Mouse (Mus musculus): Measurements from ENCODE around the gene Ascl2.

Ascl2 gene

DNA sequence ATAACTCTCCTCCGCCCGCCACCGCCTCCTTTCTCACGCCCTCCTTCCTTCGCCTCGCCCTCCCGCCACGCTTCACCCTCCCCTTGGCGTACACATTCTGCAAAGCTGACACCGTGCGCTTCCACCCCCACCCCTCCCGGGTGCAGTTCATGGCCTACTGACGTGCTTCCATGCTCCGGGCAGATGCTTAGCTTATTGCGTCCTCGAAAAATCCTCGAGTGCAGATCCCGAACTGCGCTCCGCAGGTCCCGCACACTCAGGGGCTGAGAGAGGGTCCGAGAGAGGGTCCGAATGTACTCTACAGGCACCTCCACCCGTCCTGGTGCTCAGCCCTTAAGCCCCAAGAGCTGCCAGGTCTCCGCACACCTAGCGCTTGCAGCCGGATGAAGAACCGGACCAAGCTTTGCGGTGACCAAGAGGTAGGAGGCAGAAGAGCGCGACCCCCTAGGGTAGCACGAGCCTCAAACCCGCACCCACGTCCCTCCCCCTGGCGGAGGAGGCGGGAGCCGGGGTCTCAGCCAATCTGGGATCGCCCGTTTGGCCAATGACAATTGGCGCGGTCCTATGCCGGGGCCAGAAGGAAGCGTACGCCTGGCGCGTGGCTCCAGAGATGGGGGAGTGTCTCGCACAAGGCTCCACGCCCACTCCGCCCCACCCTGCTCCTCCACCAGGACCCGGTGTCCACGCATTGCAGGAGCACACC is at the start of gene Ascl2:
TSS of gene Ascl2 (minus strand) at position 456 of the 703 bp plus-strand sequence.
- ChIA-PET POLR2A (interaction anchor here (0.9 to 5.7 kb wide), 15 partner anchors 11 to 328 kb away, joined by 3 to 29 read pairs (median 4); partner anchors contain the start of genes Cd81 (in 1 of the 4) and Tssc4 (in 1 of the 4)), CTCF (interaction anchor here in 2 of 4 experiments (0.7 to 2.6 kb wide), 10 partner anchors 13 to 185 kb away, joined by 3 to 12 read pairs (median 3); no protein-coding TSS in a partner anchor)

DNA sequence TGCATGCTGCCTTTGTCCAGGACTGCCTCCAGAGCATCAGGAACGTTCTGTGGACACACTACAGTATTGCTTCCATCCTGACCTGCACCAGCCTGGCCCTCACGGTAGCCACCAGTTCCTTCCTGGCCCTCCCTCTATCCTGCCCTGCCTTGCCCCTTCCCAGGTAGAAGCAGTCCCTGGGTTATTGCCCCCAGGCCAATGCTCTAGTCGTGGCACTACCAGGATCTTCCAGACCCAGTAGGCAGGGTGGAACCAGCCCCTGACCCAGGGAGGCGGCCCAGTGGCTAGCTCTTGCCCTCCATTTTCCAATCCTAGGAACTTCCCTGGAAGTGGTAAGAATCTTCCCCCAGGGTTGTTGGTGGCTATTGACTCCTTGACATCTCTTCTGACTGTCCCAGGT is 48.1 kb upstream of the Ascl2 start:
- POLR2A ChIA-PET, result interaction anchor here in 3 of 4 experiments (0.5 to 14.6 kb wide), 9 partner anchors 8 to 1889 kb away, joined by 3 to 599 read pairs (median 20); partner anchors contain the start of genes Cd81 (in 3 of the 3) and Tssc4 (in 2 of the 3)
- CTCF ChIA-PET, result interaction anchor here in 1 of 4 experiments (1.1 kb wide), 1 partner anchor 9 kb away, joined by 5 read pairs; no protein-coding TSS in a partner anchor

DNA sequence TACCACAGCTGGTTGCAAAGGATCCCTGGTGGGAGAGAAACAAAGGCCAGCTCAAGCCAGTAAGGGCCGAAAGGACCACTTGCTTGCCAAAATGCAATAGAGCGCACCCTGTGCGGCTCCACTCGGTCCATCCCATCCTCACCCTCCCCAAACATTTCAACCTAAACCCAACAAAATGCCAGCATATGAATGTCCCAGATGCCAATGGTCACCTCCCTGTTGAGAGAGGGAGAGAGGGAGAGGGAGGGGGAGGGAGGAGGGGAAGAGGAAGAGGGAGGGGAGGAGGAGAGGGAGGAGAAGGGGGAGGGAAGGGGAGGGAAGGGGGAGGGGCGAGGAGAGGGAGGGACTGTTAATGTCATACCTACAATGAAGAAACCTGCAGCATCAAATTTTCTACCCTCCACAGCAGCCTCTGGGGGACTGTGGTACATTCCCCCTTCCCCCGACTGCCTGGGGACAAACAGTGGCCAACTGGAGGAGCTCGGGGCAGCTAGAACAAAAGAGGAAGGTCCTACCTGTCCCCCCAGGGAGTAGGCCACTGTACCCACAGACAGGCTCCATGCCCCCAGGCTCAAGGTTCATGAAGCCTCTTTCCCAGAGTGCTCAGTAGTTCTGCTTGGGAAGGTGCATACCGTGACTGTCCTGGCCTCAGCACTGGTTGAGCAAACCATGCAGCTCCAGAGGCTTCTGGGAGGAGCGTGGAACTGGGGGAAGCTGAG is 47.5 kb upstream of the Ascl2 start:
- POLR2A ChIA-PET, result interaction anchor here (0.5 to 14.6 kb wide), 20 partner anchors 9 to 1889 kb away, joined by 3 to 599 read pairs (median 4); partner anchors contain the start of genes Cd81 (in 3 of the 4) and Tssc4 (in 2 of the 4)
- CTCF ChIA-PET, result interaction anchor here in 2 of 4 experiments (0.6 to 1.1 kb wide), 5 partner anchors 8 to 105 kb away, joined by 3 to 5 read pairs (median 3); partner anchors contain the start of gene Ascl2 (in 1 of the 2)

DNA sequence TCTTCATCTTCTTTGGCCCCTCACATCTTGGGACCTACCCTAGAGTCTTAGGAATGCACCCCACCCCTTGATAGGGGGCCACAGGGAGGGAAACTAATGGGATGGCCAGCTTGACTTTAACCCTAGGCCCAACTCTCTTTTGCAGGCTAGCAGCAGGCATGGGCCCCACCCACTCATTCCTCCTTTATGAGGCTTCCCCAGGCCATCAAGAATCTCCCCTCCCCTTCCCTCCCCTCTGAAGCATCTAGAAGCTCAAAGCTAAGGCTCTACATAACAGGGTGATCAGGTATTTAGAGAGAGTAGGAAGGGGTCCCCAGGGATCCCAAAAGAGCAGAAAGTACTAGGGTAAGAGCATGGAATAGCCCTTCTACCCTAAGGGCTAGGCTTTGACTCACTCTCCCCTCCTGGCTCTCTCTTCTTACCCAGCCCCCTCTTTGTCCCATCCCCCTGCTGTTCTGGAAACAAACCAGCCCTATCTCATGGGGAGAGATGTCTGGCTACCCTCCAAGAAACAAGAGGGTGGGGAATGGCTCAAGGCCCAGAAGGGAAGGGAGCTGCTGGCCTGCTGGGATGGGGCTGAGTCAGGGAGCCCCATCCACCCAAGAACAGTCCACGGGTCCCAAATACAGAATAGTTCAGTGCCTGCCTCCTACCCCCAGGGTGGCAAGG is 46.8 kb upstream of the Ascl2 start:
- CTCF ChIA-PET, result interaction anchor here in 2 of 4 experiments (0.6 to 1.0 kb wide), 4 partner anchors 8 to 104 kb away, joined by 3 to 5 read pairs (median 3); partner anchors contain the start of gene Ascl2 (in 1 of the 2)
- POLR2A ChIA-PET, result interaction anchor here (0.6 to 14.6 kb wide), 18 partner anchors 8 to 629 kb away, joined by 3 to 599 read pairs (median 4); partner anchors contain the start of genes Cd81 (in 3 of the 4) and Tssc4 (in 2 of the 4)

DNA sequence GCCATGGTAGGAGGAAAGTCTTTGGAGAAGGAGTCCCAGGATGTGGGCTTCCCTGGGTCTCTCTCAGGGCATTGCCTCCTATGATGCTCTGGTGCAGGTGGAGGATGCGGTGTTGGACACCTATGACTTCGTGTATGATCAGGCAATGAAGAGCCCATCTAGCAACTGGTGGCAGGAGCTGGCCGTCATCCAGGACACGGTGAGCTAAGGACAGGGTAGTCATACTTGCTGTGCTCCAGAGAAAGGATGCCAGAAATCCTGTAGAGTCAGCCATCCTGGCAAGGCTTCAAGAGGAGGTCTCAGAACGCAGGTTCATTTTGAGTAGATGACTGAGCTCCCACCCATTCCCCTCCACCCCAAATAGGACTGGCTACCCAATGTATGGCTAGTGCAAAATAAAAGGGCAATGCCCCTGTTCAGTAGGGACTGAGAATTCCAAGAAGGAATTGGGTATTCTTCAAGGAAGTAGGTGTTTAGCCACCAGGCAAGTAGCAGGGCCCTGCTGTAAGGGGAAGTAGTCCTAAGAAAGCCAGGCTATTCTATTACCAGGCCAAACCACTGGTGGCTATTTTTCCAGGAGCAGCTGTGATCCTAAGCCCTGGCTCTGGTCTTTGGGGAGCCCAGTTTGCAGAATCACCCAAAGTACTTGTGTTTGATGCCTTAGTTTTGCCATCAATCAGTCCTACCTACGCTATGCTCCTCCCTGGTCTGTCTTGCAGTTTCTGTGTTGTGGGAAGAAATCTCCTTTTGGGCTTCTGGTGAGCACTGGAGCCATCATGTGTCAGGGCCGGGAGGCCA is 46.0 kb upstream of the Ascl2 start:
- POLR2A ChIA-PET, result interaction anchor here in 3 of 4 experiments (0.6 to 14.6 kb wide), 11 partner anchors 7 to 445 kb away, joined by 3 to 599 read pairs (median 17); partner anchors contain the start of genes Cd81 (in 3 of the 3) and Tssc4 (in 3 of the 3)

DNA sequence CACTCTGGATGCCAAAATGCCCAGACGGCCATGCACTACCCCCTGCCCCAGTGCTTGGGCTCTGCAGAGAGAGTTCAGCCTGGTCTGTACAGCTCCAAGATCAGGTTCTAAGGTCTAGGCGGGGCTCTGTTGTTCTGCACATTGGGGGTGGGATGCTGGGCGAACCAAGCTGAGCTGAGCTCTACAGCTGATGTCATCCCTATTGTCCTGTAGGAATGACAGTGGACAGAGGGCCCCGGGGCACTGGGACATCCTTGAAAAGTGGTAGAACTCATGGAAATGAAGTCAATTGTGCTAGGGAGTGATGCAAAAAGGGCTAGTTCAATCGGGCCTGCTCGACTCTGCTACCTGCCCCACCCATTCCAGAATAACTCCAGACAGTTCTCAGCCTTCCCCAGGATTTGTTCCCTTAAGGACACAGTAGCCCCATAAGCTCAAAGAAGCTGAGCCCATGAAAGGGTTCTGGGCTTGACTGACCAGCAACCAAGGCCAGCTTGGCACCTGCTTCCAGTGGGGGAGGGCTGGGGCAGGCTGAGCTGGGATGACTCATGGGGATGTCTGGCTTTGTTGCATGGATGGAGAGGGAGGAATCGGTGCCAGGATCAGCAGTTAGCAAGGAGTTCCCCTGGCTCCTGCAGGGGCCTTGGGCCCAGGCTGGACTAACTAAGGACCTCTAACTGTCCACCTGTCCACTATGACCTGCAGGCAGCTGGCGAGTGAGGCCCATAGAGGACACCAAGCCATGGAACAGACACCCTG is 44.5 kb upstream of the Ascl2 start:
- POLR2A ChIA-PET, result interaction anchor here (0.6 to 14.6 kb wide), 20 partner anchors 8 to 1927 kb away, joined by 3 to 599 read pairs (median 4); partner anchors contain the start of genes Cd81 (in 3 of the 4), Tssc4 (in 3 of the 4) and Cars (in 1 of the 4)
- CTCF ChIA-PET, result interaction anchor here (0.6 to 2.1 kb wide), 11 partner anchors 11 to 137 kb away, joined by 3 to 7 read pairs (median 3); no protein-coding TSS in a partner anchor

More for the DNA sequence above, 46.0 kb upstream of the Ascl2 start:
- CTCF ChIA-PET, result interaction anchor here in 3 of 4 experiments (0.6 to 2.1 kb wide), 4 partner anchors 9 to 436 kb away, joined by 3 to 9 read pairs (median 5); no protein-coding TSS in a partner anchor

DNA sequence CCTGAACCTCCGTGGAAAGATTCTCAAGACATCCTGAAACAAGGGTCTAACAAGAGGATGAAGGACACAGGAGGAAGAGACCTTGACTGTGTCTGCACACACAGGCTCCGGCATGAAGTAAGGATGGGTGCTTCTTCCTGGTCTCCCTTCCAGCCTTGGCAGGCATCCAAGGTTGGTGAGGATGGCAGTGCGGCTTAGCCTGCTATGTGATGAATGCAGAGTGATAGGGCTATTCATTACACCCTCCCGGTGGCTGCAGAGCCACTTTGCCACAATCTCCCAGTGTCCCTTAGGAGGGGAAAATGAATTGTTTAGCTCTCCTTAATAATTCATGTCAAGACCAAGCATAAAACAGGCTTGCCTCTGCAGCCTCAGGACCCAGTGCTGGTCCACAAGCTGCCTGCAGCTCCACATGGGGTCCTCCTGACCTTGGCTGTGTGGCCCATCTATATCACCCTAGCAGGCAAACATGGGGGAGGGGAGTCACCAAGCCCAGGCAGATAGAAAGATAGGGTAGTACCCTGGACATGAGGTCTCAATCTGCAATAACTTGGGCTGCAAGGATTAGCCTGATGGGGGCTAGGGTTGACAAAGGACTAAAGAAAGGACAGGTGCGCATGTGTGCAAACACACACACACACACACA is 43.3 kb upstream of the Ascl2 start:
- POLR2A ChIA-PET, result interaction anchor here in 3 of 4 experiments (1.0 to 14.6 kb wide), 12 partner anchors 10 to 74 kb away, joined by 3 to 599 read pairs (median 6); partner anchors contain the start of genes Cd81 (in 3 of the 3) and Tssc4 (in 3 of the 3)
- CTCF ChIA-PET, result interaction anchor here in 2 of 4 experiments (1.0 to 2.1 kb wide), 5 partner anchors 10 to 139 kb away, joined by 3 to 6 read pairs (median 3); no protein-coding TSS in a partner anchor

DNA sequence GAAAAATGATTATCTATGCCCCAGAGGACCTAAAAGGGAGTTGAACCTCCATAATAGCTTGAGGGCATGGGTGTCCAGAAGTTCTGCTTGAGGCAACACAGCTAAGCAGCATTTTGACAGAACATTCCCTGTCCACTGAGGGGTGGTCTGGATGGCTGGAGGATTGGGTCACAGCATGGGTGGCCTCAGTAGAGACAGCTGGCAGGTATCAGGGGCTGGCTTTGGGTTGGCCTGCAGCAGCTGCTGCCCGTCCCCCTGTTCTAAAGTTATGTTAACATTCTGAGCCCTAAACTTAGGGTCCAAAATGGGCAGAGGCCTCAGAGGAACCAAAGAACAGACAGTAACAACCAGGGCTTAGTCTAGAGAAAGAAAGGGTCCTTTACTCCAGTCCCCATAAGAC is 42.2 kb upstream of the Ascl2 start:
- ChIA-PET CTCF (no interaction called here), POLR2A (interaction anchor here in 3 of 4 experiments (1.0 to 14.6 kb wide), 7 partner anchors 8 to 73 kb away, joined by 3 to 599 read pairs (median 5); partner anchors contain the start of genes Cd81 (in 2 of the 3) and Tssc4 (in 1 of the 3))

DNA sequence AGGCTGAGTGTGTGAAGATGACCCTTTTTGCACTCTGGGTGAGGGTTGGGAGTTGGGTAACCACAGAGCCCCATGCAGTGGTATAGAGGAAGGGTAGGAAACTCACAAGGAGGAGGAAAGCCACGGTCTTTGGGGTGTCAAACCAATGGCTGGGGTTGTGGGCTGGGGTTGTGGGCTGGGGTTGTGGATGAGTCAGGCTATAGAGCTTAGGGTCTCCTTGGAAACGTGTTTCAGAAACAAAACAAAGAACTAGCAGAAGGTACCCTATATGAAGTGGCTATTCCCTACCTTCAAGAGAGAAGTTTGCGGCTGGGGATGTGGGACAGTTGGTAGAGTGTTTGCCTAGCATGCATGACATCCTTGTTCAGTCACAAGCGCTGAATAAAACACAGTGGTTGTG is 40.9 kb upstream of the Ascl2 start:
- POLR2A ChIA-PET, result interaction anchor here in 2 of 4 experiments (0.5 to 14.6 kb wide), 7 partner anchors 13 to 76 kb away, joined by 4 to 599 read pairs (median 42); partner anchors contain the start of genes Cd81 (in 2 of the 2) and Tssc4 (in 2 of the 2)
- CTCF ChIA-PET, result interaction anchor here in 1 of 4 experiments (3.9 to 4.5 kb wide), 2 partner anchors 64 to 76 kb away, joined by 33 to 89 read pairs; no protein-coding TSS in a partner anchor

DNA sequence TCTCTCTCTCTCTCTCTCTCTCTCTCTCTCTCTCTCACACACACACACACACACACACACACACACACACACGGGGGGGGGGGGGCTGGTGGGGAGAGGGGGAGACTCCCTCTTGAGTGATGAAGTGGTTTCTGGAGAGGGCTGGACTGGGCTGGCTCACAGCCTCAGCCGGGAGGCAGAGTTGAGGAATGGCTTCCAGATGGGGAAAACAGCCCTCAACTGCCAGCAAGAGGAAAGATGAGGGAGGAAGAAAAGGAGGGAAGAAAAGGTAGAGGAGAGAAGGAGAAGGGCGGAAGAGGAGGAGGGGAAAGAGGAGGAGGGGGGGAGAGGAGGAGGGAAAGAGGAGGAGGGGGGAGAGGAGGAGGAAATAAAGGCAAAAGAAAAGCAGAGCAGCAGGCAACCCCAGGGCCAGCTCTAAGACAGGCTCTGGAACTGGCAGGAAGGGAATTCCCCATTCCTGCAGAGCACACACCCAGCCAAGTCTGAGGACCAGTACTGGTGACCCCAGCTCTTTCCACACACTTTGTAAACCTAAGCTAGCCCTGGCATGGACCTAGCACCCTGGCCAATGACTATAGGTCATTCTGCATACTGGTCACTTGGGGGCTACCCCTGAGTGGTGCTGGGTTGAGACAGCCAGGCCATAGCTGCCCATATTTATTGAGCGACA is 40.1 kb upstream of the Ascl2 start:
- CTCF ChIA-PET, result interaction anchor here (0.6 to 4.8 kb wide), 38 partner anchors 14 to 546 kb away, joined by 3 to 89 read pairs (median 5); partner anchors contain the start of genes Cd81 (in 2 of the 4), Kcnq1 (in 1 of the 4), Trpm5 (in 1 of the 4) and Tssc4 (in 1 of the 4)

DNA sequence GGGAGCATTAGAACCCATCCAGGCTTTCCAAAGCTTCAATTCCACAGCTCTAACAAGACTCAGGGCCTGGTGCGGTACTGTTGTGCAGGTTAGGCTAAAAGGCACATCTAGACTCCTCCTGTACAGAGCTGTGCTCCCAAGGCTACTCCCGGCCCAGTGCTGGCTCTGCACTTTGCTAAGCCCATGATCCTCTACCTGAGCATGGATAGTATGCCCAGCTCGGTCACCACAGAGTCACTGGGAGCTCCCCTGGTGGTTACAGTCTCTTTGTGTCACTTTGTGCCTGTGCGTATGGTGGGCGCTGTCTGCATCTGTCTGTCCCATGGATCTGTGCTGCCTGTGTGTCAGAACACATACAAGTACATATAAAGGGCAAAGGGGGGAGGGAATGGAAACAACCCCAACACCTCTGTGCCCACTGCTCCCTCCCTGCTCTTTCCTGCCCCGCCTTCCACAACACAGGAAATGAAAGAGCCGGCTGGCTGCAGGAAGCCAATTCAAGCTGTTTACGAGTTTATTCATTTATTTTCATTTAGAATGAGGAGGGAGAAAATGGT is 39.4 kb upstream of the Ascl2 start:
- POLR2A ChIA-PET, result interaction anchor here (0.5 to 14.6 kb wide), 86 partner anchors 8 to 821 kb away, joined by 3 to 599 read pairs (median 4); partner anchors contain the start of genes Cd81 (in 4 of the 4), Tssc4 (in 3 of the 4), Ascl2 (in 2 of the 4) and Cars (in 1 of the 4)
- CTCF ChIA-PET, result interaction anchor here (0.6 to 4.8 kb wide), 70 partner anchors 8 to 547 kb away, joined by 3 to 89 read pairs (median 4); partner anchors contain the start of genes Cd81 (in 2 of the 4), Trpm5 (in 2 of the 4), Ascl2 (in 1 of the 4) and Cdkn1c (in 1 of the 4)

More for the DNA sequence above, 40.1 kb upstream of the Ascl2 start:
- POLR2A ChIA-PET, result interaction anchor here (0.5 to 14.6 kb wide), 40 partner anchors 7 to 1562 kb away, joined by 3 to 599 read pairs (median 6); partner anchors contain the start of genes Cd81 (in 4 of the 4), Tssc4 (in 2 of the 4), Ascl2 (in 1 of the 4) and Rplp2 (in 1 of the 4)

DNA sequence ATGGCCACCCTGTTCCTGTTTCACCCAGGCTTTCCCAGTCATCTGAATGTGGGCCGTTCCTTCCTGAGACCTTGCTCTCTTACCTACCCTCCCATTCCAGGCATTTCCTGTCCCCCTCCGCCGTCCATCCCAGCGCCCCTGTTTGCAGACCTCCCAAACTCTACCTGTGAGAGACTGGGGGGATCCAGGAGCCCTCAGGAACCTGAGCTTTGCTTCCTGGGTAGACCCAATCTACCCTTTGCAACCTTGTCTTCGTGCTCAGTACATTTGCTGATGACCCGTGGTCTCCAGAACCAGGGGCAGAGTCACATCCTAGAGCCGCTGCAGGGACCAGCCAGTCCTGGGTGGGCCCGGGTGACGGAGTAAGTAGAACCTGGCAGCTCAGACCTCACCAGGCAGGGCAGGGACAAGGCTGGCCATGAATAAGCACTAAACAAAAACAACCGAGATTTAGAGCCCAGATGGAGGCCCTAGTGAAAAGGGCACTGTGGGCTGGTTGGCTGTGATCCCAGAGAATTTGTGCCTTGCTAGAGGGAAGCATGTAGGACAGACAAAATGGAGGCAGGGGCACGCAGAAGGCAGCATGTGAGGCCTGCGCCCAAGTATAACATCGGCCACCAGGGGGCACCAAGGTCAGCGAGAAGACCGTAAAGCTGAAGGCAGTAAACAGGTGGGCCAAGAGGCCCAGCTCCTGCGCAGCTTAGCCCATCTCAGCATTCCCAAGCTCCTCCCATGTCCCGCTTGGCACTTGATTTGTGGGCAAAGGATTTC is 38.7 kb upstream of the Ascl2 start:
- ChIA-PET CTCF (interaction anchor here (0.6 to 4.8 kb wide), 73 partner anchors 8 to 1507 kb away, joined by 3 to 89 read pairs (median 5); partner anchors contain the start of genes Cd81 (in 2 of the 4), Trpm5 (in 2 of the 4), Ascl2 (in 1 of the 4) and Cdkn1c (in 1 of the 4)), POLR2A (interaction anchor here (0.5 to 14.6 kb wide), 97 partner anchors 8 to 822 kb away, joined by 3 to 599 read pairs (median 4); partner anchors contain the start of genes Cd81 (in 4 of the 4), Tssc4 (in 3 of the 4), Ascl2 (in 2 of the 4) and Cars (in 1 of the 4))

Measured in embryonic stem cell, embryonic (primary cell).